Mouse (Mus musculus) splenic B cell, adult 2 months (primary cell): Measurements from ENCODE around the gene Alg3.
A peak's percentile ranks its signal among the peaks of the same experiment; 100 is the strongest.

Experiments used
- DNase-seq: peaks from one replicate; pipeline ENCODE4 v3.0.0-alpha.2; 2011; ENCODE audit warnings: low read depth, low spot score
- H3K27me3 ChIP-seq: 2 replicates; pipeline ENCODE4 v1.6.1; 2012; ENCODE audit warnings: mild to moderate bottlenecking, low read length, moderate library complexity, mixed read lengths; ENCODE audit not compliant: control insufficient read depth, poor library complexity, insufficient read depth, severe bottlenecking
- H3K36me3 ChIP-seq: 2 replicates; pipeline ENCODE4 v1.6.1; 2012; ENCODE audit warnings: mild to moderate bottlenecking, low read length, moderate library complexity, mixed read lengths; ENCODE audit not compliant: control insufficient read depth, poor library complexity, insufficient read depth, severe bottlenecking

The Alg3 gene

GRCm38 (mm10) chr16:20611357-20612227, at the start of gene Alg3, which contains the start of the genes Eef1akmt4 and Gm49333:
TSS of gene Alg3 (minus strand) at chr16:20611735.
TSS of gene Eef1akmt4 (plus strand) at chr16:20611593.
TSS of gene Gm49333 (plus strand) at chr16:20611610.
- peak; percentile 90 for DNase-seq
- no peaks in the 10 kb centered on the region for H3K36me3 ChIP-seq
- H3K27me3 ChIP-seq = no peaks in the 10 kb centered on the region

- Histone ChIP-seq H3K27me3 (no peaks in the 10 kb centered on the region), H3K36me3 (peaks cover 16% of the 10 kb centered on the region; the same call in 1 of the 2 replicates)
- no peak for DNase-seq
These were observed 46.1 kb upstream of the Alg3 start for GRCm38 (mm10) chr16:20657661-20658060.

- DNase-seq = no peak
- no peaks in the 10 kb centered on the region for H3K27me3 ChIP-seq
- peaks cover 8% of the 10 kb centered on the region; the same call in 1 of the 2 replicates for H3K36me3 ChIP-seq
These were observed 41.8 kb upstream of the Alg3 start for GRCm38 (mm10) chr16:20653315-20653714.

- H3K27me3 ChIP-seq = no peaks in the 10 kb centered on the region
- peaks cover 4% of the 10 kb centered on the region; the same call in 1 of the 2 replicates for H3K36me3 ChIP-seq
- DNase-seq = no peak
These were observed 40.4 kb upstream of the Alg3 start for GRCm38 (mm10) chr16:20651947-20652310.

- Histone ChIP-seq H3K36me3 (peaks cover 2% of the 10 kb centered on the region; the same call in 1 of the 2 replicates), H3K27me3 (no peaks in the 10 kb centered on the region)
- peak; percentile 90 for DNase-seq
These were observed 39.8 kb upstream of the Alg3 start, which contains the start of gene Psmd2 for GRCm38 (mm10) chr16:20651076-20651946. TSS of gene Psmd2 (plus strand) at chr16:20651652.

GRCm38 (mm10) chr16:20643911-20644310, 32.4 kb upstream of the Alg3 start:
- DNase-seq = no peak
- no peaks in the 10 kb centered on the region for H3K36me3 ChIP-seq

GRCm38 (mm10) chr16:20642161-20642560, 30.6 kb upstream of the Alg3 start:
- peak; percentile 58 for DNase-seq
- Histone ChIP-seq H3K36me3 (no peaks in the 10 kb centered on the region), H3K27me3 (no peaks in the 10 kb centered on the region)

More at GRCm38 (mm10) chr16:20643911-20644310, 32.4 kb upstream of the Alg3 start:
- H3K27me3 ChIP-seq = no peaks in the 10 kb centered on the region

- DNase-seq = no peak
- no peaks in the 10 kb centered on the region for H3K27me3 ChIP-seq
- no peaks in the 10 kb centered on the region for H3K36me3 ChIP-seq
These were observed 26.8 kb upstream of the Alg3 start for GRCm38 (mm10) chr16:20638367-20638766.

- no peak for DNase-seq
- no peaks in the 10 kb centered on the region for H3K27me3 ChIP-seq
- H3K36me3 ChIP-seq = no peaks in the 10 kb centered on the region
These were observed 25.9 kb upstream of the Alg3 start for GRCm38 (mm10) chr16:20637410-20637809.

GRCm38 (mm10) chr16:20629731-20630634, 18.4 kb upstream of the Alg3 start, which contains the start of gene Ece2:
TSS of gene Ece2 (plus strand) at chr16:20629828.
- H3K36me3 ChIP-seq = no peaks in the 10 kb centered on the region
- no peak for DNase-seq
- no peaks in the 10 kb centered on the region for H3K27me3 ChIP-seq

GRCm38 (mm10) chr16:20628871-20629391, 17.4 kb upstream of the Alg3 start:
- H3K36me3 ChIP-seq = no peaks in the 10 kb centered on the region
- H3K27me3 ChIP-seq = no peaks in the 10 kb centered on the region
- DNase-seq = no peak

- Histone ChIP-seq H3K27me3 (no peaks in the 10 kb centered on the region; the same call in 1 of the 2 replicates), H3K36me3 (no peaks in the 10 kb centered on the region)
- DNase-seq = no peak
These were observed 11.7 kb upstream of the Alg3 start for GRCm38 (mm10) chr16:20623211-20623610.

- H3K27me3 ChIP-seq = no peaks in the 10 kb centered on the region; the same call in 1 of the 2 replicates
- H3K36me3 ChIP-seq = no peaks in the 10 kb centered on the region
- peak; percentile 59 for DNase-seq
These were observed 10.6 kb upstream of the Alg3 start for GRCm38 (mm10) chr16:20621991-20622685.
